Mouse (Mus musculus): ENCODE results near the gene Ldb1. TPM values are rescaled to one million over a fixed set of nuclear protein-coding genes. Genes with fewer than 3 reads are reported as not detected.

Gene Ldb1
- polyA plus RNA-seq, 1 experiment from 2014 or later: 68.0 TPM

DNA sequence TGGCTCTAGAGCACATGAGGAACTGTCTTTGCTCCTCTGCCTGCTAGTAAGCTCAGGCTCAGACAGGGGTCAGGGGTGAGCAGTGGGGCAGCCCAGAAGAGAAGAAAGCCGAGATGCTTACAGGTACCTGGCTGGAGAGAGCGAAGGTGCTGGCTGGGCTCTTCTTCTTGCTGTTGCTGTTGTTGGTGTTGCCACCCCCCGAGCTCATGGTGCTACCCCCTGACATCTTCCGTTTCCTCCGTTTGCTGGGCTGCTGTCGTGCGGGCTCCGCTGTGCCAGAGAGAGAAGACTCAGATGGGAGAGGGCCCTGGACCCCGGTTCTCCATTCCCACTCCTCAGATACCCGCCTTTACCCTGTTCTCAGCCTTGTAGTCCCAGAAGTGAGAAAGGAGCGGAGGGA, 11.1 kb downstream of the Ldb1 start:
- no peak overlapping the region for H3K4me3 ChIP-seq (ENCODE audit: low read length)
- no peak overlapping the region for H3K4me2 ChIP-seq (ENCODE audit: low read depth, low read length)
- no peak overlapping the region for H3K27ac ChIP-seq (ENCODE audit: low read length)
- H3K9me3 ChIP-seq (replicated peaks; ENCODE audit: control insufficient read depth, low read length): peaks cover 6% of the 10 kb centered on the region
- H3K4me1 ChIP-seq (ENCODE audit: control insufficient read depth, insufficient read depth, low read length): peaks cover 22% of the 10 kb centered on the region
- ATAC-seq (replicated peaks; ENCODE audit: extremely low read depth, insufficient read depth, low FRiP score): no peak
- 93% methylated on average over 11 of the region's 11 CpGs for WGBS
- H3K27me3 ChIP-seq (ENCODE audit: control insufficient read depth, insufficient read depth, low read length): no peaks in the 10 kb centered on the region
- H3K9ac ChIP-seq (ENCODE audit: low read length): no peak overlapping the region
- peaks cover 52% of the 10 kb centered on the region for H3K36me3 ChIP-seq (ENCODE audit: control insufficient read depth, insufficient read depth)

DNA sequence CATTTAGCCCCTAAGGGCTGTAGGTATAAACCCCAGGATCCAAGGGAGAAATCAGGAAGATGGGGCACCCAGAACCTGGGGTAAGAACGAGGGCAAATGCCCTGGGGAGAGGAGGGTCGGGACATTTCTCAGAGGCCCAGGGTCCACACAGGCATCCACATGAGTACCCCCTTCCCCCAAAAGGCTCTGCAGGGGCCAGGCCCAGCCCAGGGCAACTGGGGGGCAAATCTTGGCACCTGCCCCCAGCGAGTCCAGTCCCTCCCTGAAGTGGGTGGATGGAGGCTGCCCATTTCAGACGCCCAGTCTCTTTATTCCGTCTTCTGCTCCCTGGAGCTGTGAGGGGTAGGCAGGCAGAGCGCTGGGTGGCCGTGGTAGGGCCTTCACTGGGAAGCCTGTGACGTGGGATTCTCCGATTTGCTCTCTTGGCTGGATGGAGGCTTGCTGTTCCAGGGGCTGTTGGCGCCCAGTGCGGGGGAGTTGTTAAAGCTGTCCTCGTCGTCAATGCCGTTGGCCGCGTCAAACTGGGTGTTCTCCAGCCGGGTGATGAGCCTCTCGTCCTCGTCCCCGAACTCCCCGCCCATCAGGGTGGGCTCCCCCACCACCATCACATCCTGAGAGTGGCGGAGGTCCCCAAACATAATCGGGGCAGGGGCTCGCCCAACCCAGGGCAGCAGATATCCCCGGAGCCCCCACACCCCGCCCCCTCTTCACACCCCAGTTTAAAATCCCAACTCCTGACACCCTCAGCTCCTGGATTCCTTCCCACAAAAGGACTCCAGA, 12.1 kb downstream of the Ldb1 start:
- 84% methylated on average over 26 of the region's 26 CpGs for WGBS
- Histone ChIP-seq H3K4me1 (ENCODE audit: control insufficient read depth, insufficient read depth, low read length) (peaks cover 13% of the 10 kb centered on the region), H3K4me2 (ENCODE audit: low read depth, low read length) (no peak overlapping the region), H3K36me3 (ENCODE audit: control insufficient read depth, insufficient read depth) (peaks cover 52% of the 10 kb centered on the region), H3K4me3 (ENCODE audit: low read length) (no peak overlapping the region), H3K9me3 (replicated peaks; ENCODE audit: control insufficient read depth, low read length) (peaks cover 6% of the 10 kb centered on the region), H3K9ac (ENCODE audit: low read length) (no peak overlapping the region), H3K27ac (ENCODE audit: low read length) (no peak overlapping the region), H3K27me3 (ENCODE audit: control insufficient read depth, insufficient read depth, low read length) (no peaks in the 10 kb centered on the region)
- no peak for ATAC-seq (replicated peaks; ENCODE audit: extremely low read depth, insufficient read depth, low FRiP score)

DNA sequence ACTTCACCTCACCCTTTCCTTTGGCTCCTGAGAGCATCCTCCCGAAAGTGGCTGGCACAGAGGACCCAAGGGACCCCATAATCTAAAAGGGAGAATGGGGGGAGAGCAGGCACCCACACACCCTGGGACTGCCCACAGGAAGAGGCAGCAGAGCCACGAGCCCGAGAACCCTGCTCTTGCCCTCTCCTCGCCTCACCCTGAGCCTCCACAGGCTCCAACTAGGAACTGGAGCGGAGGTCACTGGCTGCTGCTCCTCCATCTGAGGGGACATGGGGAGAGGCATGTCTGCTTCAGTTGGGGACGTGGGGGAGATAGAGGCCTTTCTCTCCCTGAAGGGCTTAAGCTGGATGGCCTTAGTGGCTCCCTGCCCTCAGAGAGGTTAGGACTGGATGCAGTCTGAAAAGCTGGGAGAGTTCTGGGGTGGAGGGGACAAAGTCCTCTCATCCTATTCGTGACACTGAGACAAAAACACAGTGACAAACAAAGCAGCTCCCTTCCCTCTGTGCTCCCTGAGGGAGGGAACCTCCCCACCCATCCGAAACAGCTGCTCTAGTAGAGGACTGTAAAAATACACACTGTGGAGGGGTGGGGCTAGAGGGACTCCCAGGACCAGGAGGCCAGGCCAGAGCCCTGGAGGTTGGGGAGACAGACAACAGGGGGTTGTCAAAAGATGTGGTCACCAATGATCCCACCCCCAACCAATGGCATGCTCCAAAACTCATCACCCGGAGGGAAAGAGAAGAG, 13.2 kb downstream of the Ldb1 start:
- H3K4me3 ChIP-seq (ENCODE audit: low read length): no peak overlapping the region
- peaks cover 6% of the 10 kb centered on the region for H3K4me1 ChIP-seq (ENCODE audit: control insufficient read depth, insufficient read depth, low read length)
- peaks cover 52% of the 10 kb centered on the region for H3K36me3 ChIP-seq (ENCODE audit: control insufficient read depth, insufficient read depth)
- no peak for ATAC-seq (replicated peaks; ENCODE audit: extremely low read depth, insufficient read depth, low FRiP score)
- H3K4me2 ChIP-seq (ENCODE audit: low read depth, low read length): no peak overlapping the region
- H3K27me3 ChIP-seq (ENCODE audit: control insufficient read depth, insufficient read depth, low read length): no peaks in the 10 kb centered on the region
- no peak overlapping the region for H3K9ac ChIP-seq (ENCODE audit: low read length)
- no peak overlapping the region for H3K27ac ChIP-seq (ENCODE audit: low read length)
- peaks cover 6% of the 10 kb centered on the region for H3K9me3 ChIP-seq (replicated peaks; ENCODE audit: control insufficient read depth, low read length)
- WGBS: 74% methylated on average over 9 of the region's 9 CpGs

DNA sequence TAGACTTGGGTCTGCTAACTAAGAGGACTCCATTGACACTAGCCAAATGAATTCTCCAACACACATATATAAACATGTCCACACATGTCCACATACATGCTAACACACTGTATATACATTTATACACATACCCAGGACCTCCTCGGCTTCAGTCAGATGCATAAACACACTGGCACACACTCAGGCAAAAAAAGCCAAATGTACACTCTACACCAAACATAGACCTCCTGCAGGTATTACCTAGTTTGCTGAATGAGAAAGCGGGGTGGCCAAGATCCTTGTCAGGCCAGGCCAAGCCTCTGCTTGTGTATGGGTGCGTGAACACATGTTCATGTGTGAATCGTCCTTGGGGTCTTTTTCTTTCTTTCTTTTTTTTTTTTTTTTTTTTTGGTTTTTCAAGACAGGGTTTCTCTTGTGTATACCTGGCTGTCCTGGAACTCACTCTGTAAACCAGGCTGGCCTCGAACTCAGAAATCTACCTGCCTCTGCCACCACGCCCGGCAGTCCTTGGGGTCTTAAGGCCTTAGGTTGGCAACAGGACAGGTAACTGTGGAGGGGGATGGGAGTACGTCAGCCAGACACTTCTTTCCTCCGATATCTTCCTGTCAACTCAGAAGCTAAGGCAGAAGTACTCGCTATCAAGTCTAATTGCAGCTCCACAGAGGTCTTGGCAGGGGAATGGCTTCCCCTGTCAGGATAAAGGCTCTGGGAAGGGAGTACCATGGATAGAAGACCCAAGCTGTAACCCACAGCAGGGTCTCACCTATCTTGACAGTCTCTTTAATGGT, 14.6 kb downstream of the Ldb1 start:
- no peak for ATAC-seq (replicated peaks; ENCODE audit: extremely low read depth, insufficient read depth, low FRiP score)
- Histone ChIP-seq H3K36me3 (ENCODE audit: control insufficient read depth, insufficient read depth) (peaks cover 41% of the 10 kb centered on the region), H3K4me1 (ENCODE audit: control insufficient read depth, insufficient read depth, low read length) (peaks cover 9% of the 10 kb centered on the region), H3K27ac (ENCODE audit: low read length) (no peak overlapping the region), H3K9me3 (replicated peaks; ENCODE audit: control insufficient read depth, low read length) (peaks cover 6% of the 10 kb centered on the region), H3K4me2 (ENCODE audit: low read depth, low read length) (no peak overlapping the region), H3K27me3 (ENCODE audit: control insufficient read depth, insufficient read depth, low read length) (no peaks in the 10 kb centered on the region), H3K9ac (ENCODE audit: low read length) (no peak overlapping the region), H3K4me3 (ENCODE audit: low read length) (no peak overlapping the region)
- WGBS: 90% methylated on average over 10 of the region's 10 CpGs

DNA sequence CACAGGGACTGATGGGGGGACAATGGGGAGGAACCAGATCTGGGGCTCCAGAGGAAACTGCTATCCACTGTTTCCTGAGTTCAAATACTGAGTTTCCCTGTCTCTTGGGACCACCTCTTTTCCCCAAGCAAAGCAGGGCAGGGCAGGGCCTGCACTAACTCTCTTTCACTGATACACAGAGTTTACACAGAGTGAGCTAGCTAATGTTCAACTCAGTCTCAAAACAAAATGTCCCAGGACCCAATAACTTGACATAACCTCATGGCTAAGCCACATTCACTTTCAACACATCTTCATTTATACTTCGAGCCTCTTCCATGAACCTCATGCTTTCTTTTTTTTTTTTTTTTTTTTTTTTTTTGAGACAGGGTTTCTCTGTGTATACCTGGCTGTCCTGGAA, 15.4 kb downstream of the Ldb1 start:
- Histone ChIP-seq H3K36me3 (ENCODE audit: control insufficient read depth, insufficient read depth) (peaks cover 33% of the 10 kb centered on the region), H3K9me3 (replicated peaks; ENCODE audit: control insufficient read depth, low read length) (peaks cover 6% of the 10 kb centered on the region), H3K4me3 (ENCODE audit: low read length) (no peak overlapping the region), H3K4me2 (ENCODE audit: low read depth, low read length) (no peak overlapping the region), H3K9ac (ENCODE audit: low read length) (no peak overlapping the region), H3K27me3 (ENCODE audit: control insufficient read depth, insufficient read depth, low read length) (no peaks in the 10 kb centered on the region), H3K4me1 (ENCODE audit: control insufficient read depth, insufficient read depth, low read length) (peaks cover 9% of the 10 kb centered on the region), H3K27ac (ENCODE audit: low read length) (no peak overlapping the region)
- no peak for ATAC-seq (replicated peaks; ENCODE audit: extremely low read depth, insufficient read depth, low FRiP score)
- WGBS: 87% methylated on average over 1 of the region's 1 CpGs

DNA sequence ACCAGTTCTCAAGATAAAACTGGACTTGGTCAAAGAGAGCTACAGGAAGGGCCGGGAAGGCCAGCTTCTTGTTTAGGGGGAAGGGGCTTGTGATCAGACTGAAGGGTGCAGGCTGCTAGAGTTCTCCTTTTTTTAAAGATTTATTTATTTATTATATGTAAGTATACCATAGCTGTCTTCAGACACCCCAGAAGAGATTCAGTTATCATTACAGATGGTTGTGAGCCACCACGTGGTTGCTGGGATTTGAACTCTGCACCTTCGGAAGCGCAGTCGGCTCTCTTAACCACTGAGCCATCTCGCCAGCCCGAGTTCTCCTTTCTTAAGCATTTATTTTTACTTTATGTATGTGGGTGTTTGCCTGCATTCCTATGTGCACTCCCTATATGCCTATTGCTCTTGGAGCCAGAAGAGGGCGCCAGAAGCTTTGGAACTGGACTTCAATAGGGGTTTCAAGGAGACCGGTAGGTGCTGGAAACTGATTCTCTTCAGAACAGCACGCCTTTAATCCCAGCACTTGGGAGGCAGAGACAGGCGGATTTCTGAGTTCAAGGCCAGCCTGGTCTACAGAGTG, 16.2 kb downstream of the Ldb1 start:
- Histone ChIP-seq H3K4me2 (ENCODE audit: low read depth, low read length) (no peak overlapping the region), H3K9ac (ENCODE audit: low read length) (no peak overlapping the region), H3K4me3 (ENCODE audit: low read length) (no peak overlapping the region), H3K36me3 (ENCODE audit: control insufficient read depth, insufficient read depth) (peaks cover 25% of the 10 kb centered on the region), H3K27me3 (ENCODE audit: control insufficient read depth, insufficient read depth, low read length) (no peaks in the 10 kb centered on the region), H3K4me1 (ENCODE audit: control insufficient read depth, insufficient read depth, low read length) (peaks cover 9% of the 10 kb centered on the region), H3K9me3 (replicated peaks; ENCODE audit: control insufficient read depth, low read length) (peaks cover 6% of the 10 kb centered on the region), H3K27ac (ENCODE audit: low read length) (no peak overlapping the region)
- no peak for ATAC-seq (replicated peaks; ENCODE audit: extremely low read depth, insufficient read depth, low FRiP score)
- 69% methylated on average over 11 of the region's 11 CpGs for WGBS

DNA sequence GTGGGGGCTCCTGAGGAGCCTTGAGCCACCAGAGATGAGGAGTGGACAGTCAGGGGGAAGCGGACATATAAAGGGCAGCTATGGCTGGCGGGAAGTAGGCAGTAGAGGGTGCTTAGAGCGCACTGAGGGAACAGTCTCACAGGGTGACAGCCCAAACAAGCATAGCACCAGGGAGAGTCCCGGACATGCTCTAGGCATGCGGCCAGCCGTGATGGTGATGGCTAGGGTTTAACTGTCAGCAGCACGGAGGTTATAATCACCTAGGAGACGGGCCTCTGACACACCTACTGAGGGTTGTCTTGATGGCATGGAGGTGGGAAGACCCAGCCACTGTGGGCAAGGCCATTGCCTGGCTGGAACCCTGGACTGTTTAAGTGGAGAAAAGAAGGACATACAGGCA, 18.4 kb downstream of the Ldb1 start:
- 0 out of 2 replicates have a peak, but pooled peaks cover 4% of the 10 kb centered on the region for H3K36me3 ChIP-seq (ENCODE audit: control insufficient read depth, insufficient read depth)
- no peak overlapping the region for H3K4me3 ChIP-seq (ENCODE audit: low read length)
- 0 out of 2 replicates have a peak overlapping the region, but pooled peaks have one; percentile 1 for H3K27ac ChIP-seq (ENCODE audit: low read length)
- no peak overlapping the region for H3K9ac ChIP-seq (ENCODE audit: low read length)
- ATAC-seq (replicated peaks; ENCODE audit: extremely low read depth, insufficient read depth, low FRiP score): peak; percentile 78
- H3K27me3 ChIP-seq (ENCODE audit: control insufficient read depth, insufficient read depth, low read length): no peaks in the 10 kb centered on the region
- WGBS: 36% methylated on average over 8 of the region's 8 CpGs
- peaks cover 9% of the 10 kb centered on the region for H3K4me1 ChIP-seq (ENCODE audit: control insufficient read depth, insufficient read depth, low read length)
- H3K4me2 ChIP-seq (ENCODE audit: low read depth, low read length): no peak overlapping the region
- H3K9me3 ChIP-seq (replicated peaks; ENCODE audit: control insufficient read depth, low read length): peaks cover 6% of the 10 kb centered on the region

DNA sequence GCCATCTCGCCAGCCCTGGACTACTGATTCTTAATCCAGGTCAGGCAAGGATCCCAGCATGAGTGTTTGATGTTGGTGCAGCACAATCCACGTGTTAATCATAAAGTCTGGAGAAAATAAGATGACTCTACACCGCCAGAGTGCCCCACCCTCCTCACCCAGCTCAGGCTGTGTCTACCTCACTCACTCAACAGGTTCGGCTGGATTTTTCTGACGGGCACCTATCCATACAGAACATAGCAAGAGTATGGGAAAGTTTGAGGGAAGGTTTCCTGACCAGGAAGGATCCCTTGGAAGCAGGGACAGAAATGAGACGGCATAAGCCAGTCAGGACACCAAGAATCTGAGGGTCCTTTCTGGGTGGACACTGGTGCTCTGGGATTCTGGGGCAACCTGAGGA, 20.1 kb downstream of the Ldb1 start:
- Histone ChIP-seq H3K4me2 (ENCODE audit: low read depth, low read length) (no peak overlapping the region), H3K4me3 (ENCODE audit: low read length) (no peak overlapping the region), H3K27ac (ENCODE audit: low read length) (no peak overlapping the region), H3K36me3 (ENCODE audit: control insufficient read depth, insufficient read depth) (0 out of 2 replicates have a peak, but pooled peaks cover under 1% of the 10 kb centered on the region), H3K27me3 (ENCODE audit: control insufficient read depth, insufficient read depth, low read length) (no peaks in the 10 kb centered on the region), H3K9me3 (replicated peaks; ENCODE audit: control insufficient read depth, low read length) (peaks cover 6% of the 10 kb centered on the region), H3K4me1 (ENCODE audit: control insufficient read depth, insufficient read depth, low read length) (peaks cover 9% of the 10 kb centered on the region), H3K9ac (ENCODE audit: low read length) (no peak overlapping the region)
- 71% methylated on average over 6 of the region's 6 CpGs for WGBS
- ATAC-seq (replicated peaks; ENCODE audit: extremely low read depth, insufficient read depth, low FRiP score): no peak

Measured in heart, embryonic 16.5 days (tissue).